23 mouse cellular contexts compared by ENCODE assay signal in the genomic region with DNA sequence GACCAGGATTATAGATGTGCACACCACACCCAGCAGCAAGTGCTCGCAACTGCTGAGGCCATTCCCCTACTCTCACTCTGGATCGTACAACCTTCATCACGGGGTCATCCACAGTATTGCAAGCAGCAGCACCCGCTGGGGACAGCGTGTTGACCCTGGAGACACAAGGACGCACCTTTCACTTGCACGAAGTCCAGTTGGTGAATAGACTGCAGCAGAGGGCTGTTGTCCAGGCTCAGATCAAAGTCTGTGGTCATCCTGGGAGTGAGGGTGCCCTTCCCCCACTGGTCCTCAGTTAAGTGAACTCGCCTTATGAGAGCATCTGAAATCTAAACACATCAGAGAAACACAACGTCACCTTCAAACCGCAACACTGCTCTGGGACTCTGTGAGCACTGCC. TPM values are rescaled to one million over a fixed set of nuclear protein-coding genes. Genes with fewer than 3 reads are reported as not detected.
DNase-seq lines count a peak whose midpoint lies in the region; ATAC-seq and TF ChIP-seq lines count a peak whose summit lies in the region.
"Had no signal": no experiment of that assay in that cellular context is flagged by ENCODE, and none has a peak within 500 bp of the region (broad histone marks: within the 10 kb centered on the region; RNA-seq: fewer than 3 reads in every experiment).

No protein-coding gene starts in this region.

- no peaks in the 10 kb centered on the region for H3K9me3 ChIP-seq in forebrain, embryonic 10.5 days
- H3K9me3 ChIP-seq: embryonic facial prominence, embryonic 12.5 days; forebrain, embryonic 12.5 days; hindbrain, embryonic 15.5 days; megakaryocyte, embryonic 14.5 days; midbrain, embryonic 13.5 days; neural tube, embryonic 13.5 days had no signal

- no peak for TF ChIP-seq POLR2A in olfactory bulb, adult 2 months (IDR thresholded peaks at IDR 0.05; ENCODE audit: insufficient read depth, low read depth, low read length)

- peaks cover 24% of the 10 kb centered on the region for H3K4me1 ChIP-seq in olfactory bulb, adult 2 months (ENCODE audit: control insufficient read depth, insufficient read depth, low read length)
- H3K4me1 ChIP-seq in forebrain, embryonic 10.5 days, result peaks cover 9% of the 10 kb centered on the region
- H3K4me1 ChIP-seq: embryonic facial prominence, embryonic 12.5 days; hindbrain, embryonic 15.5 days; megakaryocyte, embryonic 14.5 days had no signal

- H3K27me3 ChIP-seq in forebrain, embryonic 10.5 days (ENCODE audit: poor library complexity, severe bottlenecking), result peaks cover 11% of the 10 kb centered on the region; the same call in 1 of the 2 replicates
- H3K27me3 ChIP-seq: embryonic facial prominence, embryonic 12.5 days; forebrain, embryonic 12.5 days; hindbrain, embryonic 15.5 days; midbrain, embryonic 13.5 days; neural tube, embryonic 13.5 days had no signal

- no peak for TF ChIP-seq CTCF in olfactory bulb, adult 2 months (IDR thresholded peaks at IDR 0.05; ENCODE audit: insufficient read depth, low read depth, low read length)

- 0 out of 2 replicates have a peak, but pooled peaks cover 5% of the 10 kb centered on the region for H3K36me3 ChIP-seq in forebrain, embryonic 10.5 days (replicated peaks)
- H3K36me3 ChIP-seq: embryonic facial prominence, embryonic 12.5 days; forebrain, embryonic 12.5 days had no signal

- WGBS in olfactory bulb, adult 2 months, result 89% methylated on average over 10 of the region's 10 CpGs
- 89% methylated on average over 10 of the region's 10 CpGs for WGBS in forebrain, embryonic 10.5 days

- H3K27ac ChIP-seq in olfactory bulb, adult 2 months (ENCODE audit: insufficient read depth, low read depth, low read length), result 0 out of 2 replicates have a peak overlapping the region, but pooled peaks have one; percentile 2
- no peak overlapping the region for H3K27ac ChIP-seq in forebrain, embryonic 10.5 days
- H3K27ac ChIP-seq: embryonic facial prominence, embryonic 12.5 days; forebrain, embryonic 12.5 days; hindbrain, embryonic 15.5 days; midbrain, embryonic 13.5 days; neural tube, embryonic 13.5 days had no signal

- DNase-seq in CD4-positive, CD25-positive, alpha-beta regulatory T cell, adult 2 months (ENCODE audit: low read depth, low spot score), result peak; percentile 5
- peak; percentile 12 for DNase-seq in kidney, postnatal 14 days
- DNase-seq in kidney, postnatal 4 days, result no peak
- DNase-seq in thymus, postnatal 0 days (ENCODE audit: low spot score), result peak; percentile 5
- DNase-seq in thymus, adult 18-20 months, result no peak
- DNase-seq in forebrain, embryonic 10.5 days (ENCODE audit: extremely low spot score, low spot score), result no peak
- DNase-seq: adrenal gland, adult 8-10 months; cerebellum, adult 11-12 months; cerebellum, postnatal 10 days; gastrocnemius, postnatal 36 days; lung, adult 2 months; lung, postnatal 14 days; right cerebral cortex, postnatal 4 days; thymus, postnatal 36 days had no signal

- H3K4me3 ChIP-seq in olfactory bulb, adult 2 months (ENCODE audit: insufficient read depth, low read depth, low read length), result no peak overlapping the region
- H3K4me3 ChIP-seq in forebrain, embryonic 10.5 days, result no peak overlapping the region
- H3K4me3 ChIP-seq: embryonic facial prominence, embryonic 12.5 days; forebrain, embryonic 12.5 days; hindbrain, embryonic 15.5 days; megakaryocyte, embryonic 14.5 days; midbrain, embryonic 13.5 days; neural tube, embryonic 13.5 days had no signal

- no peak for ATAC-seq in CD4-positive, CD25-positive, alpha-beta regulatory T cell, adult 4 months
- ATAC-seq: activated CD4-positive, CD25-positive, alpha-beta regulatory T cell, adult 4 months; midbrain, embryonic 13.5 days had no signal

RNA-seq across cellular contexts. Expression of a gene that starts 49.1 kb away (rescaled TPM):
- polyA plus RNA-seq in CD4-positive, CD25-positive, alpha-beta regulatory T cell, adult 4 months (2017; shearing (Covaris generic)), result 1 to 10 TPM; 1.1 to 1.2 TPM
- 14.4 and 16.1 TPM in 2 replicates for polyA plus RNA-seq in thymus, postnatal 0 days (2015; fragmentation: Nextera tagmentation; extraction: Ambion mirVana)
- polyA plus RNA-seq in olfactory bulb, adult 2 months (2012; ENCODE audit: insufficient read depth, insufficient read length, low replicate concordance, missing spikeins), result not detected in 2 replicates
- 9.7 and 10.8 TPM in 2 replicates for polyA plus RNA-seq in forebrain, embryonic 10.5 days (2016; fragmentation: Nextera tagmentation; extraction: Ambion mirVana)

Comparison
In these comparisons a context has a peak if more than half of its experiments do, and no peak if none do; other contexts are left out.
1. DNase-seq: peak in CD4-positive, CD25-positive, alpha-beta regulatory T cell, adult 2 months (single experiment), kidney, postnatal 14 days (single experiment) and thymus, postnatal 0 days (single experiment); none in kidney, postnatal 4 days (0 of 2), thymus, adult 18-20 months (0 of 2) and forebrain, embryonic 10.5 days (single experiment).